Mouse (Mus musculus) ES-E14 (cell line): ENCODE measurements around the gene Tmem160. TPM values are rescaled to one million over a fixed set of nuclear protein-coding genes. Genes with fewer than 3 reads are reported as not detected.

Source experiments
- DNase-seq: peaks from one replicate; pipeline ENCODE4 v3.0.0-alpha.2; 2013; ENCODE audit warnings: low read depth, low spot score
- H3K27ac ChIP-seq: 2 replicates; pipeline ENCODE4 v1.5.1; 2012; ENCODE audit warnings: low read depth, mild to moderate bottlenecking, low read length, moderate library complexity, mixed read lengths; ENCODE audit not compliant: poor library complexity, insufficient read depth, severe bottlenecking
- H3K36me3 ChIP-seq: 2 replicates; pipeline ENCODE4 v1.6.1; 2012; ENCODE audit warnings: mild to moderate bottlenecking, low read length, moderate library complexity, mixed read lengths; ENCODE audit not compliant: control insufficient read depth, poor library complexity, insufficient read depth, severe bottlenecking
- H3K4me1 ChIP-seq, 2 experiments: fragments of 150-350 bp in 1 of 2; sonication (generic) in 1 of 2; 2 replicates each; pipeline ENCODE4 v1.6.1; 2012; ENCODE audit warnings: low read length in 2 of 2, mild to moderate bottlenecking in 1 of 2, mixed read lengths in 1 of 2; ENCODE audit not compliant: control insufficient read depth in 2 of 2, insufficient read depth in 2 of 2, poor library complexity in 1 of 2
- H3K4me3 ChIP-seq, 2 experiments: fragments of 150-350 bp in 1 of 2; sonication (generic) in 1 of 2; 2 replicates each; pipeline ENCODE4 v1.5.1; 2012; ENCODE audit warnings: low read length in 2 of 2, low read depth in 1 of 2, mild to moderate bottlenecking in 1 of 2, mixed read lengths in 1 of 2; ENCODE audit not compliant: insufficient read depth in 1 of 2, poor library complexity in 1 of 2, severe bottlenecking in 1 of 2
- H3K9ac ChIP-seq: 2 replicates; pipeline ENCODE4 v1.6.1; 2012; ENCODE audit warnings: low read depth, mild to moderate bottlenecking, low read length, mixed read lengths; ENCODE audit not compliant: poor library complexity, insufficient read depth, severe bottlenecking
- H3K9me3 ChIP-seq: fragments of 150-350 bp; sonication (generic); 2 replicates; pipeline ENCODE4 v1.6.1; 2012; ENCODE audit warnings: low read depth, mild to moderate bottlenecking, low read length; ENCODE audit not compliant: control insufficient read depth, insufficient read depth
- CHD2 ChIP-seq: IDR thresholded peaks from 2 replicates; pipeline ENCODE4 v1.6.1; 2014; ENCODE audit warnings: mild to moderate bottlenecking, low read depth, low read length, inconsistent platforms
- HCFC1 ChIP-seq: IDR thresholded peaks from 2 replicates; pipeline ENCODE4 v1.6.1; 2012; ENCODE audit warnings: low read length, inconsistent platforms, borderline replicate concordance; ENCODE audit not compliant: insufficient read depth
- MAFK ChIP-seq: IDR thresholded peaks from 2 replicates; pipeline ENCODE4 v1.6.1; 2014; ENCODE audit warnings: mild to moderate bottlenecking, low read depth, low read length, inconsistent platforms; ENCODE audit not compliant: insufficient read depth
- ZC3H11A ChIP-seq: IDR thresholded peaks from 2 replicates; pipeline ENCODE4 v1.6.1; 2012; ENCODE audit warnings: low read depth, mild to moderate bottlenecking, inconsistent platforms, low read length, borderline replicate concordance
- ZNF384 ChIP-seq: IDR thresholded peaks from 2 replicates; pipeline ENCODE4 v1.6.1; 2012; ENCODE audit warnings: low read depth, low read length, inconsistent platforms
- in situ Hi-C, 2 experiments: fragments of 600-800 bp; cut with MboI; formaldehyde crosslinking; loops; one replicate each; pipeline ENCODE4 v1.15.1; 2025; ENCODE audit warnings: low sequenced_read_pairs in 2 of 2, inconsistent platforms in 1 of 2; ENCODE audit not compliant: unreplicated experiment in 2 of 2
- total RNA-seq: library from RNA; depleted of rRNA; stranded (reverse); fragments of 300-350 nt; gene quantifications from 2 replicates; pipeline ENCODE4 v1.2.3, GENCODE M21; 2012

The Tmem160 gene
- total RNA-seq, 1 experiment = 82.7 TPM

- in situ Hi-C loops = no loop called here
- TF ChIP-seq HCFC1 (no peak), MAFK (no peak), ZC3H11A (no peak), ZNF384 (no peak), CHD2 (no peak)
Observed at GRCm38 (mm10) chr7:16460566-16460965, 8.0 kb downstream of the Tmem160 start.

GRCm38 (mm10) chr7:16461151-16461550 lies 8.6 kb downstream of the Tmem160 start:
- Histone ChIP-seq H3K27ac (no peak overlapping the region), H3K4me1 (no peaks in the 10 kb centered on the region; a peak in 1 of 4 replicates), H3K9ac (no peak overlapping the region), H3K9me3 (no peaks in the 10 kb centered on the region), H3K36me3 (no peaks in the 10 kb centered on the region), H3K4me3 (no peak overlapping the region)
- no peak for TF ChIP-seq CHD2
- TF ChIP-seq ZNF384 = no peak
- no peak for TF ChIP-seq HCFC1
- TF ChIP-seq MAFK = no peak
- no peak for TF ChIP-seq ZC3H11A
- in situ Hi-C loops = no loop called here
- DNase-seq = no peak

More at GRCm38 (mm10) chr7:16460566-16460965, 8.0 kb downstream of the Tmem160 start:
- Histone ChIP-seq H3K4me1 (peaks cover 0 to 4% of the 10 kb centered on the region in 2 experiments; a peak in 1 of 4 replicates), H3K9ac (no peak overlapping the region), H3K4me3 (no peak overlapping the region), H3K27ac (no peak overlapping the region), H3K9me3 (no peaks in the 10 kb centered on the region), H3K36me3 (no peaks in the 10 kb centered on the region; the same call in 1 of the 2 replicates)
- no peak for DNase-seq

DNA sequence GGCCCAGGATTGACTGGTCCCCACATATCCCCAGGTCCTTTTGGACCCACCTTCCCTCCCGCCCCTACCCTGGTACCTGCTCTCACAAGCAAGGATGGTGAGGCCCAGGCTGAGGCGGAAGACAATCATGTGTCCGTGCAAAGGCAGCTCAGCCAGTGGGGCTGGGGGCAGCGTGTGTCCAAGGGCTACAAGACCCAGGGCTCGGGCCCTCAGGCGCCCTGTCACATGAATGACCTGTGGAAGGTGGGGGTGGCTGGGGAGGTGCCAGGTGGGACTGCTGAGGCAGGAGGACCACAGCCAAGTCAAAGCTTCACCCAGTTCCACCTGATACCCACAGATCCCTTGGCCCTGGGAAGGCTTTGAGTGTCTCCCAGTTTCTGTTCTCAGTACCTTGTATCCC lies 9.1 kb downstream of the Tmem160 start:
- no peak for TF ChIP-seq ZC3H11A
- TF ChIP-seq ZNF384 = no peak
- TF ChIP-seq HCFC1 = no peak
- no peak for TF ChIP-seq MAFK
- no peak for TF ChIP-seq CHD2
- H3K9ac ChIP-seq = no peak overlapping the region
- H3K4me3 ChIP-seq = no peak overlapping the region
- in situ Hi-C loops = no loop called here
- no peaks in the 10 kb centered on the region for H3K9me3 ChIP-seq
- no peaks in the 10 kb centered on the region for H3K4me1 ChIP-seq
- H3K27ac ChIP-seq = no peak overlapping the region
- H3K36me3 ChIP-seq = no peaks in the 10 kb centered on the region
- DNase-seq = no peak

- Histone ChIP-seq H3K4me1 (peaks cover 0 to 4% of the 10 kb centered on the region in 2 experiments; a peak in 1 of 4 replicates), H3K36me3 (no peaks in the 10 kb centered on the region), H3K4me3 (no peak overlapping the region), H3K9ac (no peak overlapping the region), H3K27ac (no peak overlapping the region), H3K9me3 (no peaks in the 10 kb centered on the region)
- no peak for TF ChIP-seq HCFC1
- TF ChIP-seq ZC3H11A = no peak
- TF ChIP-seq CHD2 = no peak
- in situ Hi-C loops = no loop called here
- peak; percentile 80 for DNase-seq
Observed at GRCm38 (mm10) chr7:16463214-16463613, 10.6 kb downstream of the Tmem160 start.

DNA sequence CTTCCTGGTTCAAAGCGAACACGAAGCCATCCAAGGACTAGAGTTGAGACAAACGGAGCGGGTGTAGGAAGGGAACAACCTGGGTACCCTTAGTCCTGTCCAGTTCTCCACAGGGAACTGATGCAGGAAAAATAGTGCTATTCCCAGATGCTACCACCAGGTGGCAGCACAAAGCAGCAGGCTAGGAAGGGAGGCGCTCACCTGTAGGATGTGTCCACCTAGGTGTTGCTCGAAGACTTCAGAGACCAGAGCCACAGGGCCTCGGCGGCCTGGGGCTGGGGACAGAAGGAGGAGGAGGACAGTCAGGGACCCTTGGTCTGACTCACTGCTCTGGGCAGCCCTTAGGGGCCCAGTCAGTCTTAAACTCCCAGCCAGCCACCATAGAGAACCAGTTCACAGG lies 12.6 kb downstream of the Tmem160 start:
- H3K36me3 ChIP-seq = no peaks in the 10 kb centered on the region
- no peak overlapping the region for H3K9ac ChIP-seq
- TF ChIP-seq MAFK (no peak), HCFC1 (no peak), ZNF384 (no peak)
- no peak overlapping the region for H3K27ac ChIP-seq
- no peak for DNase-seq
- no peaks in the 10 kb centered on the region for H3K9me3 ChIP-seq
- H3K4me1 ChIP-seq = peaks cover 0 to 8% of the 10 kb centered on the region in 2 experiments; a peak in 1 of 4 replicates
- no peak overlapping the region for H3K4me3 ChIP-seq
- in situ Hi-C loops = no loop called here
